Mouse (Mus musculus) myocyte (in vitro differentiated cells): ENCODE data around the gene Rnaset2b.
"Not testable (repeated sequence)": the region's sequence is repeated elsewhere in the genome, so short reads cannot be mapped to it uniquely, and the experiment has no call there.

ENCODE experiments used
- CEBPB ChIP-seq: IDR thresholded peaks from 2 replicates; pipeline ENCODE4 v1.6.1; 2011; ENCODE audit warnings: mild to moderate bottlenecking, moderate library complexity; ENCODE audit not compliant: poor library complexity, insufficient read depth, severe bottlenecking
- MAX ChIP-seq: IDR thresholded peaks from one replicate; pipeline ENCODE4 v1.6.1; 2011; ENCODE audit warnings: low read depth, mild to moderate bottlenecking, control low read depth
- MYOD1 ChIP-seq, 3 experiments: IDR thresholded peaks; one replicate each; pipeline ENCODE4 v1.6.1; 2011; ENCODE audit warnings: control low read depth in 2 of 3, low read depth in 2 of 3, mild to moderate bottlenecking in 2 of 3, moderate library complexity in 1 of 3; ENCODE audit not compliant: insufficient read length in 2 of 3, control insufficient read depth in 1 of 3
- MYOG ChIP-seq, 3 experiments: IDR thresholded peaks; one replicate each; pipeline ENCODE4 v1.6.1; 2011; ENCODE audit warnings: control low read depth in 2 of 3, low read depth in 2 of 3, mild to moderate bottlenecking in 2 of 3; ENCODE audit not compliant: insufficient read length in 2 of 3, control insufficient read depth in 1 of 3, insufficient read depth in 1 of 3
- POLR2A ChIP-seq: IDR thresholded peaks from one replicate; pipeline ENCODE4 v1.6.1; 2011; ENCODE audit warnings: low read depth, mild to moderate bottlenecking, control low read depth, moderate library complexity; ENCODE audit not compliant: insufficient read length
- USF1 ChIP-seq: IDR thresholded peaks from one replicate; pipeline ENCODE4 v1.6.1; 2011; ENCODE audit warnings: low read depth, mild to moderate bottlenecking, control low read depth, moderate library complexity

DNA sequence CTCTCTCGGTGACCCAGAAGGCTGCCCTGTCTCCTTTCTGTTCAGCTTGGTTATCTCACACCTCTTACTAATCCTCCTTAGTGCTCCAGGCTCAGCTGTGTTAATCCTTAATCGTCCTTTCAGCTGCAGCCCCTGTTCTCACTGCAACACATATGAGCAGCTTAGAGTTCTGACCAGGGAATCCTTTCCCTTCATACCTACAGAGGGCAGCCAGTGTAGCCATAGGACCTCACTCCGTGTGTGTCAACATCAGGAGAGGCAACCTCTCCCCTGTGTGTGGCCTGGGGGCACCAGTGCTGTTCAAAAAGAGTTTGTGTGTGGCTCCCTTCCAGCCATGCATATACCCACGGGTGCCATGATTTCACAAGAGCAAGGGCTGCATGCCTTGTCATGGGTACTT, 35.2 kb downstream of the Rnaset2b start:
- not testable (repeated sequence) for TF ChIP-seq CEBPB; MYOD1 (IDR thresholded peaks at IDR 0.05; ENCODE audit: control insufficient read depth in 1 of 3, insufficient read length in 2 of 3, low read depth in 2 of 3); MAX; POLR2A; MYOG (IDR thresholded peaks at IDR 0.05; ENCODE audit: control insufficient read depth in 1 of 3, insufficient read depth in 1 of 3, insufficient read length in 2 of 3, low read depth in 2 of 3); USF1
